Mouse (Mus musculus): Measurements from ENCODE around the gene Rhno1. TPM values are rescaled to one million over a fixed set of nuclear protein-coding genes. Genes with fewer than 3 reads are reported as not detected.
"Not testable (repeated sequence)": the region's sequence is repeated elsewhere in the genome, so short reads cannot be mapped to it uniquely, and the experiment has no call there.

Gene Rhno1
- total RNA-seq (2021) = 10 to 100 TPM; 16.3 to 18.2 TPM
- long read RNA-seq, experiment 1, transcript Rhno1-201 (3 exons, 1,584 nt) = major isoform, 5 of 15 reads
- long read RNA-seq, experiment 1, partial matches to known transcripts = 1 of 15 reads
- long read RNA-seq, experiment 1, other reads (novel, unspliced or antisense) = 3 of 15 reads
- long read RNA-seq, experiment 2, partial matches to known transcripts = 2 of 15 reads
- long read RNA-seq, experiment 2, other reads (novel, unspliced or antisense) = 7 of 15 reads

DNA sequence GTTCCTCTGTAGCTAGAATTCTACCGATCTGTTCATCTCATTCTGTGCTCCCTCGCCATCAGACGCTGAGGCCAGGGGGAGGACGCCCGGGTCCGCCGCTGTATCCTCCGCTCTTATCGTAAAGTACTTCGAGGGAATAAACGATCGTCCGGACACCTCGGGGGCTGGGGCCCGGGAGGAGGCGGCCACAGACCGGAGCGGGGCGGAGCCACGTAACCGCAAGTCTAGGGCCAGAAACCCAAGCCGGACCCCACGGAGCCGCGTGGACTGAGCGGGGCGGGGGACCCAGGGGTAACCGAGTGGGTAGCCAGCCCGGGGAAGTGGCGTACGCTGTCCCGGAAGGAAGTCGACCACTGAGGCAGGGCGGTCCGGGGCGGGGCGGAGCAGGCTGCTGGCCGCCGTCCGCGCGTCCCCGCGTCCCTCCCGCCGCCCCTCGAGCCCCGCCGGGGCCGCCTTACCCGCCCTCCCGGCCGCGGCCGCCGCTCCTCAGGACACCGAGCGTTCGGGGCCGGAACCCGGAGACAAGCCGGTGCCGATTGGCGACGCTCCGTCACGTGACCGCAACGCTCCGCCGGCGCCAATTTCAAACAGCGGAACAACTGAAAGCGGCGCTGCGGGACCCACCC lies at the start of gene Rhno1, which contains the start of gene Foxm1:
Gene Rhno1, minus strand, starts transcription at position 531 of the 626 bp plus-strand sequence.
Gene Foxm1, plus strand, starts transcription at position 587 of the 626 bp plus-strand sequence.
- intact Hi-C loops (cut with DNase I) = loop anchor here (5.0 kb wide), 2 partner anchors 50 to 115 kb away; no protein-coding TSS in a partner anchor

DNA sequence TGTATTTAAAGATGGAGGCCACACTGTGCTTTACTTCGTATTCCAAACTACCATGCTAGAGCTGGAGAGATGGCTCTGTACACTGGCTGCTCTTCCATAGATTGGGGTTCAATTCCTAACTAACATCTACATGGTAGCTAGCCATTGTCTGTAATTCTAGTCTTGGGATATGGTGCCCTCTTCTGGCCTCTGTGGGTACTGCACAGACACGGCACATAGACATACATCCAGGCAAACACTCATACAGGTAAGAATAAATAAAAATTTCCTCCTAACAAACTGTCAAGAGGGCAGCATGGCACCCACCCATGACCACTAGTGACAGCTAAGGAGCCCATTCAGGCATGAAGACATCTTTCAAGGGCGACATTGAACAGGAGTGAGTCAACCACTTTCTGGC lies 48.4 kb upstream of the Rhno1 start:
- DNase-seq (ENCODE audit: low spot score in 2 of 2) = peak; percentile 86 to 88
- intact Hi-C loops (cut with DNase I) = loop anchor here (2.0 to 5.0 kb wide), 2 partner anchors 49 to 92 kb away; partner anchors contain the start of genes Foxm1 and Rhno1

More for the DNA sequence above, at the start of gene Rhno1, which contains the start of gene Foxm1:
- DNase-seq (ENCODE audit: low spot score in 2 of 2) = peak; percentile 72 to 83

DNA sequence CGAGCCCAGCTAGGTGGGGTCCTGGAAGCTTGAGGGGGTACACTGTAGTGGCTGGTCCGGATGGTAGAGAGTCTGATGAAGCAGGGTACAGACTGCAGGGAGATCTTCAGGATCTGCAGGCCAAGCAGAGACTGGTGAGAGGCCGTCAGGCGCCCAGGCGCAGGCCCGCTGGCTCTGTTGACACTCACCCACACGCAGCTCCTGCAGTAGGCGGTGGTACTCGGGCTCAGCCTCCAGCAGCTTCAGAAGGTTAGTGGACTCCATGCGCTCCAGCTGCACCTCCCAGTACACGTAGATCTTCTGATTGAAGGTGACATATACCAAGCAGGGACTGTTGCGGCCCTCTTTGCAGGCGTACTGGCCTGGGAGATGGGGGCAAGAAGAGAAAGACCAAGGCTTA lies 47.6 kb upstream of the Rhno1 start:
- no peak for DNase-seq (ENCODE audit: low spot score in 2 of 2)
- intact Hi-C loops (cut with DNase I) = loop anchor here (2.0 to 5.0 kb wide), 2 partner anchors 48 to 92 kb away; partner anchors contain the start of genes Foxm1 and Rhno1

DNA sequence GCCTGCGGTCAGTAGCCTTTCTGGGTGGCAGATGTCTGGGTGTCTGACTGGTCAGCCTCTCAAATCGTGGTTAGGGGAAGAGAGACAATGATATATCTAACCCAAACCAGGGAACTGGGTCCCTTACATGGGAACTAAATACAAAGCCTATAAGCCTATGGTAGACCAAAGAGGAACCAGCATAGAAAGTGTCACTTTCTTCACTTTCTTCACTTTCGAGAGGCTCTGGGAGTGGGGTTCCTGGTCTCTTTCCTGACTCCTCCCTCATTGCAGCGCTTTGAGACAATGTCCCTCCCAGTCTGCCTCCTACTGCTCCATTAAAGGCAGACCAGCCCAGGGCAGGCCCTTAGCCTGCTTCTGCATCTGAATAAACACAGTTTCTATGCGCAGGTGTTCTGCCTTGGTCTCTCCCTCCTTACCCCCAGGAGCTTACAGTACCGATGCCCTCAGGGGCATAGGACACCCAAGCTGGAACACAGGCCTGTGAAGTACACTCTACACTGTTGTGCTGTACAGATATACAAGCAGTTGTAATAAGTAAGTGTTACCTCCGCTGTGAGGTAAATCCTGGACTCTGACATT lies 45.9 kb upstream of the Rhno1 start:
- DNase-seq (ENCODE audit: low spot score in 2 of 2) = no peak

DNA sequence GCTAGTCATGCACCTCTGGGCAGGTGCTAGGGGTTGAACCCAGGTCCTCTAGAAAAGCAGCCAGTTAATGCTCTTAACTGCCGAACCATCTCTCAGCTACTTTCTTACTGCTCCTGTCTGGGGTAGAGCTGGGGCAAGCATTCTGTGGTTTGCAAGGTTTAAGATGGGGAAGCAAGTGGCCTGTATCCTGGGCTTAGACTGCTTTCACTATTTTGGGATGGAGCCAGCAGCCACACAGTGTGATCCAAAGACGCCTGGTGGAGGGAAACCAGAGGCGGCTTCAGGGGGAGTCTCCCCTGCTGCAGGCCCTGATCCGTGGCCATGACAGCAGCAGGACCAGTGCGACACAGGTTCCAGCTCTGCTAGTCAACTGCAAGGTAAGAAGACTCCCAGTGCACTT lies 42.0 kb upstream of the Rhno1 start:
- intact Hi-C loops (cut with DNase I) = loop anchor here (10.0 kb wide), 1 partner anchor 180 kb away; no protein-coding TSS in a partner anchor

More for the DNA sequence above, 45.9 kb upstream of the Rhno1 start:
- intact Hi-C loops (cut with DNase I) = loop anchor here (10.0 kb wide), 1 partner anchor 184 kb away; no protein-coding TSS in a partner anchor

DNA sequence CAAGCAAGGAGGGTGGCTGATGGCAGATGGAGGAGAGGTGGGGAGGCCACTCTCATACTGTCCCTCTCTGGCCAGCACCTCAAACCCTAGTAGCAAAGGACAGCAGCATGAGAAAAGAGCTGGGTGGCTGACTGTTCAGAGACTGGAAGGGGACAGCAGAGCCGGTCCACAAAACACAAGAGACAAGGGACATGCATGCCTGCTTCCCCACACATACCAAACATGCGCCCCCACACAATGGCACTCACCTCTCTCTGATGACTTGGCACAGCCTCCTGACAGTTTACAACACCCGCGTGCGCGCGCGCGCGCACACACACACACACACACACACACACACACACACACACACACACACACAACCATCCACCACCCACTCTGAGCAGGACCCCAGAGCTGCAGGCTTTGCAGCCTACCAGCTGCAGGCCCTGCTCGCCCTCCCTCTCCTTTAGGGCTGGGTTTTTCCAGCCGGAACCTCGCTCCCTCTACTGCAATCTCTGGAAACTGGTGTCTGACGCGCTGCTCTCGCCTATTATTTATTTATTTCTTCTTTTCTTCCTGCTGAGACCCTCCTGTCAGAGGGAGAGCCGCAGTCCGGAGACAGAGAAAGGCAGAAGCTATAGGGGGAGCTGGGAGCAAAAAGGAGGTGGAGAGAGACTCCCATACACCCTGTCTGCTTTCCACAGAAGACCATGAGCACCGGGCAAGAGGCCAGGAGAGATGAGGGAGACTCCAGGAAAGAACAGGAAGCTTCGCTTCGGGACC lies 36.9 kb upstream of the Rhno1 start:
- intact Hi-C loops (cut with DNase I) = loop anchor here (10.0 kb wide), 1 partner anchor 175 kb away; no protein-coding TSS in a partner anchor
- peak; percentile 32 to 66 for DNase-seq (ENCODE audit: low spot score in 2 of 2)

More for the DNA sequence above, 42.0 kb upstream of the Rhno1 start:
- no peak for DNase-seq (ENCODE audit: low spot score in 2 of 2)

DNA sequence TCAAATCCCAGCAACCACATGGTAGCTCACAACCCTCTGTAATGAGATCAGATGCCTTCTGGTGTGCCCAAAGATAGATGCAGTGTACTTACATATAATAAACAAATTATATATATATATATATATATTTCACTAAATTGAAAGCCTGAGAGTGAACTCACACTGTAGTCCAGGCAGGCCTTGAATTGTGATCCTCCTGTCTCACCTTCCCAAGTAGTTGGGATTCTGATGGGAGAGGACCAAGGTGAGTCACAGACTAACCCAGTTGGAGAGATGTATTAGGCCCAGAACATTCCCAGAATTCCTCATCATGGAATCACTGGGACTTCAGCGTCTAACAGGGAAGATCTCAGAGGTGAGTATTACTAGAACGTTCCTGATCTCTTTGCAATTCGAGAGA lies 36.3 kb upstream of the Rhno1 start, which contains the start of gene Nrip2:
Gene Nrip2, plus strand, starts transcription at position 301 of the 400 bp plus-strand sequence.
- intact Hi-C loops (cut with DNase I) = no loop called here
- DNase-seq (ENCODE audit: low spot score in 2 of 2) = no peak

DNA sequence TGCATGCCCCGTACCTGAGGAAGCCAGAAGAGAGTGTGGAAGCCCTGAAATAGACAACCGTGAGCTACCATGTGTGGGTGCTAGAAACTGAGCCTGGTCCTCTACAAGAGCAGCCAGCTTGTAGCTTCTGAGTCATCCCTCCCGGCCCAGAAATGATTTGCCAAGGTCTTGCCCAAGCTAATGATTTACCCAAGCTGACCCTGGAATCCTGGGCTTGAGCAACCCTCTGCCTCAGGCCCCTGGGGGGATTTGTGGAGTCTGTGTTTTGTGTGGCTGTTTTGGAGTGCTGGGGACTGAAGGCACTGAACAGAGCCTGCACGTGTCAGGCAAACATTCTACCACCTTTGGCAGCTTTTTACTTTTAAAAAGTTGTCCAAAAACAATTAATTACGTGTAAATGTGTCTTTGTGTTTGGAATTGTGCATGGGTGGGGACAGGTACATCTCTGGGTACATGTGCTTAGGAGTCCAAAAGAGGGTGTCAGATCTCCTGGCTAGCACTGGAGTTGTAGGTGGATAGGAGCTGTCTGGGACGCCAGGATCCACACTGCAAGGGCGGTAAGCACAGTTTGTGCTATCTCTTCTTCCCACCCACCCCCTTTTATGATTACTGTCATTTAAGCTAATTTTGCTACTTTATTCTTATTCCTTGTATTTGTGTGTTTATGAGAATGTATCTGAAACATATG lies 35.0 kb upstream of the Rhno1 start:
- DNase-seq (ENCODE audit: low spot score in 2 of 2) = no peak
- intact Hi-C loops (cut with DNase I) = no loop called here

DNA sequence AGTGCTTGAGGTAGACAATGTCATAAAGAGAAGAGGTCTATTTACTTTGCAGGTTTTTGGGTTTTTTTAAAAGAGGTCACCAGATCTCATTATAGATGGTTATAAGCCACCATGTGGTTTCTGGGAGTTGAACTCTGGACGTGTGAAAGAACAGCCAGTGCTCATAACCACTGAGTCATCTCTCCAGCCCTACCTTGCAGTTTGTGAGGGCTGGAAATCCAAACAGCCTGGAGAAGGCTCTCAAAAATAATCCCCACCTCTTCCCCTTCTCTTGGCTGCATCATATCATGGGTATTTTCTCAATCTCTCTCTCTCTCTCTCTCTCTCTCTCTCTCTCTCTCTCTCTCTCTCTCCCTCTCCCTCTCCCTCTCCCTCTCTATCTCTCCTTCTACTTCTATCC lies 28.0 kb upstream of the Rhno1 start:
- DNase-seq (ENCODE audit: low spot score in 2 of 2) = no peak
- intact Hi-C loops (cut with DNase I) = no loop called here

DNA sequence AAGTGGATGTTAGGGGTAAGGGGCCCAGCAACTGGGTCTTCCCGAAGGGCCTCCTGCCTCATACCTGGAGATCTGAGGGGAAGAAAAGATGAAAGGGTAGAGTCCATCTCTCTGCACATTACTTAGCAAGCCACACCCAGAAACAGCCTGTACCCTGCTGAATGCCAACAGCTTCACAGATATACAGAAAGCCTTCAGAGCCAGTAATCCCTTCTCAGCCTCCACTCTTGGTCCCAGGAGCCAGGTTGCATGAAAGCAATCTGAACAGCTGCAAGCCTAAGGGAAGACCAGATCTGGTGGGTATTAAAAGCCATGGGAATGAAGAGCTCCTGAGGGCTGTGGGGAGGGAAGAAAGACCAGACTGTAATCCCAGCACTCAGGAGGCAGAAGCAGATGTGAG lies 26.5 kb upstream of the Rhno1 start:
- intact Hi-C loops (cut with DNase I) = no loop called here
- DNase-seq (ENCODE audit: low spot score in 2 of 2) = no peak

DNA sequence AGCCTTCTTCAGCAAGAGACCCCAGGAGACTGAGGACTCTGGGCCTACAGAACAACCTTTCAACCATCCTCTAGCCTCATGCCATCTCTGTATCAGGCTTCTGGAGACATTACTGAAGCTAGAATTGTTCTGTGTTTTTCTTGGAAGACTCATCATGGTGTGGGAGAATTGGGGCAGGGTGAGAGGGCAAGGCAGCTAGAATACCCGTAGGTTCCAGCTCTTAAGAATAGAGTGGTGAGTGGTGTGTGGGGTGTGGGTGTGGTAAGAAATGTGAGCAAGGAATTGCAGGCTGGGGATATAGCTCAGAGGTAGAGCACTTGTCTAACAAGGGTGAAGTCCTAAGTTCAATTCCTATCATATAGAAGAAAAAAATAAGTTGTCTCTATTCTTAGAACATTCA lies 22.3 kb upstream of the Rhno1 start:
- DNase-seq (ENCODE audit: low spot score in 2 of 2) = no peak
- intact Hi-C loops (cut with DNase I) = no loop called here

DNA sequence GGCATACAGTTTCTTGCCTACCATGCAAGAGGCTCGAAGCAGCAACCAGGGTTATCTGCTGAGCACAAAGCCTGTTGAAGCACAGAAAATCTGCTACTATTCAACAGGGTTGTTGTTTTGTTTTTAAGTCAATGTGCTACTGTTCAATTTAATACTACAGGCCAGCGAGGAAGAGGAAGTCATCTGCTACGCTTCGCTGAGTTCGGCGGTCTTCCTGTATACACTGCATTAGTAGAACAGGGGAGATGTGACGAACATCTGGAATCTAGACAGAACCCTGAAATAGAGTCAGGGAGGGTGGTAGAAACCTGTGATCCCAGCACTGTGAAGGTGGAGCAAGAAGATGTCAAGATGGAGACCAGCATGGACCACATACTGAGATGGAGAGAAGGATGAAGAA lies 21.0 kb upstream of the Rhno1 start:
- no peak for DNase-seq (ENCODE audit: low spot score in 2 of 2)
- intact Hi-C loops (cut with DNase I) = no loop called here

DNA sequence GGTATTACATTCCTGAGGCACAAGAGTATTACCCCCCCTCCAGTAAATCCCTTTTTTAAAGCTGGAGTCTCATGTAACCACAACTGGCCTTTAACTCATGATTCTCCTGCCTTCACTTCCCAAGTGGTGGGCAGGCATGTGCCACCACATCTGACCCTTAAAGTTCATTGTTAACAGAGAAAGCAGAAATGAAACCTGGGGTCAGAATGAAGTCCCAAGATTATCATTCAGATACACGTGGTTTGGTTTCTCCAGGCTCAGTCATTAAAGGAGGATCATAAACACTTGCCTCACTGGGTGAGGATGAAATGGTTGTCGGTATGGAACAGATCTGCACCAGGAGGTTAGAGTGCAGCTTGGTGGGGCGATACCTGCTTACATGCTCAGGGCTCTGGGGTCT lies 18.5 kb upstream of the Rhno1 start:
- intact Hi-C loops (cut with DNase I) = no loop called here
- DNase-seq (ENCODE audit: low spot score in 2 of 2) = no peak

DNA sequence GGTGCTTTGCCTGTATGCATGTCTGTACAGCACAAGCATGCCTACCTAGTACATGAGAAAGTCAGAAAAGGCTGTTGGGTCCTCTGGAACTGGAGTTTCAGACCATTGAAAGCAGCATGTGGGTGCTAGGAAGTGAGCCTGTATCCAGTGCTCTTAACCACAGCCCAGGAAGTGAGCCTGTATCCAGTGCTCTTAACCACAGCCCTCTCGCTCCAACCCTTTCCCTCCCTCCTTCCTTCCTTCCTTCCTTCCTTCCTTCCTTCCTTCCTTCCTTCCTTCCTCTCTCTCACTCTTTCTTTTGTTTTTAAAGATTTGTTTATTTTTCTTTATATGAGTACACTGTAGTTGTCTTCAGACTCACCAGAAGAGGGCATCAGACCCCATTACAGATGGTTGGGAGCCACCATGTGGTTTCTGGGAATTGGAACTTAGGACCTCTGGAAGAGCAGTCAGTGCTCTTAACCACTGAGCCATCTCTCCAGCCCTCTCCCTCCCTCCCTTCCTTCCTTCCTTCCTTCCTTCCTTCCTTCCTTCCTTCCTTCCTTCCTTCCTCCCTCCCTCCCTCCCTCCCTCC lies 18.0 kb upstream of the Rhno1 start:
- intact Hi-C loops (cut with DNase I); DNase-seq (ENCODE audit: low spot score in 2 of 2): not testable (repeated sequence)

DNA sequence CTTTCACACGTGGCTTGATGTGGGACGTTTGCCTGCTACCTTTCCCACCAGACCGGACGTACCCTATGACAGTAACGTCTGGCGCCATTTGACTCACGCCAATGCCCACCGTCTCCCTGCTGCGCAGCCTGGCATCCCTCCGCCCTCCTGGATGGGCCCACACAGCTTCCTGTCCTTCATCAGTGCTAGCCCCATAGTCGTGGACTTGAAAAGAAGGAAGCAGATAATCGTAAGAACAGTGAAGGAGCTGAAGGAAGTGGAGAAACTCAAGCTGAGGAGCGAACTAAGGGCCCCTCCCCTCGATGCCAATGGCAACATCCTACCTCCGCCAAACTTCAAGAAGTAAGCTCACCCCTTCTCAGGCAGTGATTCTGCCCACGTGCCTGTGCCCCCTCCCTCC lies 16.9 kb upstream of the Rhno1 start:
- no peak for DNase-seq (ENCODE audit: low spot score in 2 of 2)
- intact Hi-C loops (cut with DNase I) = no loop called here

DNA sequence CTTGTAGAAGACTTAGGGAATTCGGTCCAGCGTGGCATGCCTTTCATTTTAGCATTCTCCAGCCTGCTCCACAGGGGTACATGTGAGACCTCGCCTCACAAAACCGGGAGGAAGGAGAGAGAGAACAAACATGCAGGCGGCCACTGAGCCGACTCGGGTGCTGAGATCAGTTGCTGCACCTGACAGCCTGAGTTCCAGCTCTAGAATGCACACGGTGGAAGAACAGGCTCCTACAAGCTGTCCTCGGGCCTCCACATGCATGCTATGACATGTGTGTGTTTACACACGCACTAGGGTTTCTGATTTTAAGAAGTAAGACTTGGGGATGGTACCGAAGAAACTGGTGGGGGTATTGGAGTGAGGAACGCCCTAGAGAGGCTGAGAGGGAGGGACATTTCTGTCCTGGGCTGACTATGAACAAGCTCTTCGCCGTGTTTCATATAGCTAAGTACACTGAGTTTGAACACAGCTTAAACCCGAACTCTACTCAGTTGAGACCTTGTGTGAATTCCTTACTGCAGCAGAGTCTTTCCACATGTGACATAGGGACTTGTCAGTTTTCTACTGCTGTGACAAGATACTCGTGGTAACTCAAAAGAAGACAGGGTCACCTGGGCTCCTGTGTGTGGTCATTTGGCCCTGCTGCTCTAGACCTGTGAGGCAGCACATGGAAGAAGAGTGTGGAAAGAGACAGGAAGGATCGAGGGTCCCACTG lies 13.8 kb upstream of the Rhno1 start:
- DNase-seq (ENCODE audit: low spot score in 2 of 2) = no peak
- intact Hi-C loops (cut with DNase I) = no loop called here

DNA sequence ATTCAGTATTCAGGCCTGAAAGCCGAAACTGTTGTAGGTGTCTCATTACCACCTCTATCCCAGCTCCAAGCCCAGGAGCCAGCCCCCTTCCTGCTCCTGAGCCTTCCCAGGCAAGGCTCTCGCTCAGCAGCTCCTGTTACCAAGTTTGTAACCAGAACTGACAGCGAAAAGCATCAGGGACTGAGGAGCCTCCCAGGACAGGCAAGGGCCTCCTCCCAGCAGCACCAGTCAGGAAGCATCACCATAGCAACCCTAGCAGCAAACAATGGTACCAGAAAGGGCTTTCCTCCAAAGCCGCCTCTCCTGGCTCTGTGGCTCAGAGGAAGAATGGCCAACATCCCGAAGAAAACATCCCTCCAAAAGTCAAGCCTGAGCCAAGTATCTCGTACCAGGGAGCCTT lies 12.5 kb upstream of the Rhno1 start, which contains the start of the genes Tex52 and Gm44596:
Gene Tex52, plus strand, starts transcription at position 265 of the 400 bp plus-strand sequence.
Gene Gm44596, plus strand, starts transcription at position 312 of the 400 bp plus-strand sequence.
- peak in 1 of 2 experiments; percentile 29 for DNase-seq (ENCODE audit: low spot score in 2 of 2)
- intact Hi-C loops (cut with DNase I) = no loop called here

DNA sequence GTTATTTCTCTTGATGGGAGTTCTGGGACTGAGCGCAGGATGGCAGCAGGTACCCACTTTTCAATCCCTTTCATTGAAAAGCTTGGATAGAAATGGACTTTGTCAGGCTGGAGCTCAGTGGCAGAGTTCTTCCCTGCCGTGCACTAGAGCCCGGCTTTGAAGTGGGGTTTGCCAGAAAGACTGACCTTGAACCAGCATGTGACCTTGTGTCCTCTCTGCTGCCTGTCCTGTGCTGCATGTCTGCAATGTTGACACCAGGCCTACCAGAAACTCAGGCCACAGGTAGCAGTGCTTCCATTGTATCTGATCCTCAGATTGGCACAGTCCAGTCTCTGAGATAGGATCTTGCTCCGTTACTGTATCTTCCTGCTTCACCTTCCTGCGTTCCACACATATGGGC lies 7.3 kb upstream of the Rhno1 start:
- no peak for DNase-seq (ENCODE audit: low spot score in 2 of 2)
- intact Hi-C loops (cut with DNase I) = no loop called here
